Mouse (Mus musculus) hindbrain, embryonic 12.5 days (tissue): Measurements from ENCODE around the gene Ccdc7b. TPM values are rescaled to one million over a fixed set of nuclear protein-coding genes. Genes with fewer than 3 reads are reported as not detected.
"Not testable (repeated sequence)": the region's sequence is repeated elsewhere in the genome, so short reads cannot be mapped to it uniquely, and the experiment has no call there.

Experiments used
- ATAC-seq: fragments of 200-750 bp; cut with Nextera tagmentation; 2 replicates; pipeline ENCODE4 v1.8.0; 2017; ENCODE audit warnings: moderate TSS enrichment; ENCODE audit not compliant: low FRiP score
- H3K27ac ChIP-seq: fragments of 300-500 bp; sonication (generic); 2 replicates; pipeline ENCODE4 v1.5.1; 2016; ENCODE audit warnings: mild to moderate bottlenecking
- H3K27me3 ChIP-seq: fragments of 300-500 bp; sonication (generic); 2 replicates; pipeline ENCODE4 v1.6.1; 2016; ENCODE audit warnings: mild to moderate bottlenecking
- H3K36me3 ChIP-seq: fragments of 300-500 bp; sonication (generic); 2 replicates; pipeline ENCODE4 v1.6.1; 2016; ENCODE audit warnings: mild to moderate bottlenecking
- H3K4me1 ChIP-seq: fragments of 300-500 bp; sonication (generic); 2 replicates; pipeline ENCODE4 v1.6.1; 2016
- H3K4me2 ChIP-seq: fragments of 300-500 bp; sonication (generic); replicated peaks from 2 replicates; pipeline ENCODE4 v1.6.1; 2016; ENCODE audit warnings: mild to moderate bottlenecking
- H3K4me3 ChIP-seq: fragments of 300-500 bp; sonication (generic); 2 replicates; pipeline ENCODE4 v1.5.1; 2016; ENCODE audit warnings: mild to moderate bottlenecking
- H3K9ac ChIP-seq: fragments of 300-500 bp; sonication (generic); 2 replicates; pipeline ENCODE4 v1.6.1; 2016; ENCODE audit warnings: mild to moderate bottlenecking, moderate library complexity
- H3K9me3 ChIP-seq: fragments of 300-500 bp; sonication (generic); replicated peaks from 2 replicates; pipeline ENCODE4 v1.6.1; 2016; ENCODE audit warnings: mild to moderate bottlenecking
- WGBS: fragments of 180-500 bp; shearing (Covaris S2); methylation state at CpG from one replicate; pipeline ENCODE4 v1.1.7; 2016; 5-methylcytosine and 5-hydroxymethylcytosine counted together
- polyA plus RNA-seq: library from polyadenylated mRNA; unstranded; fragments of >200 nt; fragmentation: Nextera tagmentation; extraction: Ambion mirVana; gene quantifications from 2 replicates; pipeline ENCODE4 v1.2.1, GENCODE M21; 2016

Gene Ccdc7b
- polyA plus RNA-seq = not detected in 2 replicates

GRCm38 (mm10) chr8:129066834-129067233 lies at the start of gene Ccdc7b:
Gene Ccdc7b, plus strand, starts transcription at chr8:129067134.
- not testable (repeated sequence) for H3K4me3 ChIP-seq, H3K4me1 ChIP-seq, H3K36me3 ChIP-seq, H3K9ac ChIP-seq, H3K4me2 ChIP-seq, ATAC-seq, H3K9me3 ChIP-seq, H3K27me3 ChIP-seq, H3K27ac ChIP-seq
- 60% methylated on average over 1 of the region's 10 CpGs for WGBS

GRCm38 (mm10) chr8:129065417-129065816 lies 1.5 kb upstream of the Ccdc7b start, which contains the start of gene Ccdc7a:
Gene Ccdc7a, minus strand, starts transcription at chr8:129065517.
- not testable (repeated sequence) for H3K4me3 ChIP-seq, H3K9me3 ChIP-seq, H3K4me1 ChIP-seq, H3K4me2 ChIP-seq, H3K27ac ChIP-seq, H3K27me3 ChIP-seq, H3K36me3 ChIP-seq, H3K9ac ChIP-seq, ATAC-seq
- 100% methylated on average over 2 of the region's 11 CpGs for WGBS

GRCm38 (mm10) chr8:129115761-129116160 lies 48.8 kb downstream of the Ccdc7b start:
- not testable (repeated sequence) for H3K4me1 ChIP-seq, H3K27ac ChIP-seq, H3K4me2 ChIP-seq, H3K9me3 ChIP-seq, H3K27me3 ChIP-seq, H3K4me3 ChIP-seq, H3K36me3 ChIP-seq, ATAC-seq, H3K9ac ChIP-seq
- WGBS = 31% methylated on average over 3 of the region's 3 CpGs

- Histone ChIP-seq H3K27me3 (no peaks in the 10 kb centered on the region), H3K9ac (no peak within 1 kb of the TSS), H3K36me3 (no peaks in the 10 kb centered on the region), H3K4me3 (no peak within 1 kb of the TSS), H3K4me1 (no peaks in the 10 kb centered on the region), H3K9me3 (no peaks in the 10 kb centered on the region), H3K4me2 (no peak within 1 kb of the TSS), H3K27ac (no peak within 1 kb of the TSS)
- 94% methylated on average over 1 of the region's 1 CpGs for WGBS
- no peak for ATAC-seq
These were observed 64.6 kb downstream of the Ccdc7b start, which contains the start of gene Gm10999 for GRCm38 (mm10) chr8:129131561-129131960. Gene Gm10999, minus strand, starts transcription at chr8:129131661.

- Histone ChIP-seq H3K4me1 (no peaks in the 10 kb centered on the region), H3K4me3 (no peak overlapping the region), H3K27ac (no peak overlapping the region), H3K27me3 (no peaks in the 10 kb centered on the region), H3K9me3 (no peaks in the 10 kb centered on the region), H3K9ac (no peak overlapping the region), H3K36me3 (no peaks in the 10 kb centered on the region), H3K4me2 (no peak overlapping the region)
- ATAC-seq = no peak
These were observed 66.5 kb downstream of the Ccdc7b start for GRCm38 (mm10) chr8:129133475-129133874.

Other genes starting within 250 kb of the Ccdc7b start
- not detected in 2 replicates for gene Ccdc7a, start 1.6 kb upstream of the Ccdc7b start, polyA plus RNA-seq
- not detected in 2 replicates for gene Gm10999, start 64.5 kb downstream of the Ccdc7b start, polyA plus RNA-seq
- gene 2610044O15Rik8, start 167.3 kb downstream of the Ccdc7b start, polyA plus RNA-seq = 21.6 and 27.4 TPM in 2 replicates